ENCODE assay signal across 10 mouse cellular contexts in the genomic region with DNA sequence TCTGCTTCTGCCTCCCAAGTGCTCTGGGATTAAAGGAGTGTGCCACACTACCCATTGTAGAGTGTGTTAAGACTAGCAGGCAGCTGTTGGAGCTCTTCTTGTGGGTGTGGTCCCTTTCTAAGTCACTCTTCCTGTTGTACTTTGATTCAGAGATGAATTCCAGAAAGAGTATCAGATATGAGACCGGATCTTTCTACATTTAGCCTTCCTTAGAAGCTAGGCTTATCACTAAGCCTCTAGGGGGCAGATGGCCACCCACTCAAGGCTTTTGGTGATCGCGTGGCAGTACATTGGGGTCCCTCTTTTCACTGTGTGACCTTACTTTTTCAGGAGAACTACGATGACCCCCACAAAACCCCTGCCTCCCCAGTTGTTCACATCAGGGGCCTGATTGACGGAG. TPM values are rescaled to one million over a fixed set of nuclear protein-coding genes. Genes with fewer than 3 reads are reported as not detected.
DNase-seq lines count a peak whose midpoint lies in the region; ATAC-seq and TF ChIP-seq lines count a peak whose summit lies in the region.
"Had no signal": no experiment of that assay in that cellular context is flagged by ENCODE, and none has a peak within 500 bp of the region (broad histone marks: within the 10 kb centered on the region; RNA-seq: fewer than 3 reads in every experiment).

No protein-coding gene starts in this region.

- H3K4me2 ChIP-seq in heart, embryonic 11.5 days, result peak overlapping the region; percentile 94
- H3K4me2 ChIP-seq in embryonic facial prominence, embryonic 11.5 days (ENCODE audit: low read depth, low read length), result peak overlapping the region; percentile 76
- peak overlapping the region; percentile 77 for H3K4me2 ChIP-seq in hindbrain, postnatal 0 days (ENCODE audit: low read depth, low read length)
- H3K4me2 ChIP-seq in midbrain, embryonic 14.5 days (ENCODE audit: low read length), result peak overlapping the region; percentile 90

- 0 out of 2 replicates have a peak overlapping the region, but pooled peaks have one; percentile 25 for H3K27ac ChIP-seq in heart, embryonic 11.5 days (ENCODE audit: low read depth, low read length)
- no peak overlapping the region for H3K27ac ChIP-seq in embryonic facial prominence, embryonic 11.5 days (replicated peaks; ENCODE audit: low read depth, low read length)
- no peak overlapping the region for H3K27ac ChIP-seq in hindbrain, postnatal 0 days
- H3K27ac ChIP-seq in midbrain, embryonic 14.5 days (replicated peaks; ENCODE audit: low read depth, low read length), result no peak overlapping the region

- H3K4me1 ChIP-seq in heart, embryonic 11.5 days (ENCODE audit: control insufficient read depth, insufficient read depth, low read length), result peaks cover 42% of the 10 kb centered on the region
- peaks cover 7% of the 10 kb centered on the region for H3K4me1 ChIP-seq in embryonic facial prominence, embryonic 11.5 days (ENCODE audit: control insufficient read depth, insufficient read depth, low read length)
- peaks cover 12% of the 10 kb centered on the region for H3K4me1 ChIP-seq in hindbrain, postnatal 0 days (ENCODE audit: insufficient read depth, low read length)
- peaks cover 20% of the 10 kb centered on the region for H3K4me1 ChIP-seq in midbrain, embryonic 14.5 days (ENCODE audit: control insufficient read depth, insufficient read depth, low read length)

- 65% methylated on average over 5 of the region's 5 CpGs for WGBS in heart, embryonic 11.5 days (ENCODE audit: insufficient replicate concordance)
- 83% methylated on average over 5 of the region's 5 CpGs for WGBS in embryonic facial prominence, embryonic 11.5 days
- WGBS in hindbrain, postnatal 0 days, result 76% methylated on average over 5 of the region's 5 CpGs
- WGBS in midbrain, embryonic 14.5 days, result 87% methylated on average over 5 of the region's 5 CpGs

- no peak for ATAC-seq in heart, embryonic 11.5 days (replicated peaks; ENCODE audit: insufficient number of reproducible peaks, low FRiP score, low TSS enrichment)
- no peak for ATAC-seq in embryonic facial prominence, embryonic 11.5 days (replicated peaks; ENCODE audit: insufficient number of reproducible peaks, low FRiP score, low TSS enrichment, low read depth)
- ATAC-seq in hindbrain, postnatal 0 days, result no peak
- no peak for ATAC-seq in midbrain, embryonic 14.5 days (ENCODE audit: low FRiP score, low TSS enrichment)
- ATAC-seq: Patski had no signal

- TF ChIP-seq CTCF in hindbrain, postnatal 0 days (IDR thresholded peaks at IDR 0.05; ENCODE audit: low read depth), result peak; percentile 42; the same call in 1 of the 2 replicates

- H3K36me3 ChIP-seq in heart, embryonic 11.5 days (ENCODE audit: control insufficient read depth, insufficient read depth, low read length), result peaks cover 49% of the 10 kb centered on the region
- H3K36me3 ChIP-seq in embryonic facial prominence, embryonic 11.5 days (replicated peaks; ENCODE audit: control insufficient read depth, insufficient read depth, low read depth, low read length), result peaks cover 31% of the 10 kb centered on the region
- peaks cover 45% of the 10 kb centered on the region for H3K36me3 ChIP-seq in hindbrain, postnatal 0 days (ENCODE audit: insufficient read depth, low read length)
- peaks cover 59% of the 10 kb centered on the region for H3K36me3 ChIP-seq in midbrain, embryonic 14.5 days (ENCODE audit: control insufficient read depth, insufficient read depth, low read length)

- no peaks in the 10 kb centered on the region for H3K9me3 ChIP-seq in heart, embryonic 11.5 days (replicated peaks; ENCODE audit: control insufficient read depth, low read length)
- H3K9me3 ChIP-seq in embryonic facial prominence, embryonic 11.5 days (replicated peaks; ENCODE audit: control insufficient read depth, low read length), result no peaks in the 10 kb centered on the region
- no peaks in the 10 kb centered on the region for H3K9me3 ChIP-seq in hindbrain, postnatal 0 days (ENCODE audit: low read length)
- no peaks in the 10 kb centered on the region for H3K9me3 ChIP-seq in midbrain, embryonic 14.5 days (ENCODE audit: control insufficient read depth, low read length)

- no peak for DNase-seq in heart, adult 11 months
- no peak for DNase-seq in embryonic facial prominence, embryonic 11.5 days (ENCODE audit: low spot score)
- no peak for DNase-seq in hindbrain, postnatal 0 days (ENCODE audit: low spot score)
- no peak for DNase-seq in midbrain, embryonic 14.5 days
- DNase-seq in ovary, postnatal 10 days (ENCODE audit: low spot score), result no peak
- no peak for DNase-seq in right cerebral cortex, postnatal 10 days (ENCODE audit: low spot score in 2 of 2)
- DNase-seq in spleen, adult 18-20 months, result no peak
- DNase-seq: gastrocnemius, postnatal 10 days had no signal

- peak overlapping the region; percentile 40; the same call in 1 of the 2 replicates for H3K9ac ChIP-seq in heart, embryonic 11.5 days (ENCODE audit: low read depth, low read length)
- no peak overlapping the region for H3K9ac ChIP-seq in embryonic facial prominence, embryonic 11.5 days (replicated peaks; ENCODE audit: low read length)
- H3K9ac ChIP-seq in hindbrain, postnatal 0 days (replicated peaks; ENCODE audit: low read length), result no peak overlapping the region
- H3K9ac ChIP-seq in midbrain, embryonic 14.5 days (replicated peaks; ENCODE audit: low read length), result no peak overlapping the region

- H3K27me3 ChIP-seq in heart, embryonic 11.5 days (ENCODE audit: control insufficient read depth, insufficient read depth, low read length), result no peaks in the 10 kb centered on the region
- no peaks in the 10 kb centered on the region for H3K27me3 ChIP-seq in embryonic facial prominence, embryonic 11.5 days (ENCODE audit: control insufficient read depth, insufficient read depth, low read length)
- H3K27me3 ChIP-seq in hindbrain, postnatal 0 days (ENCODE audit: insufficient read depth, low read length), result no peaks in the 10 kb centered on the region
- H3K27me3 ChIP-seq in midbrain, embryonic 14.5 days (ENCODE audit: control insufficient read depth, insufficient read depth, low read length), result no peaks in the 10 kb centered on the region
- H3K27me3 ChIP-seq: Patski had no signal

- H3K4me3 ChIP-seq in heart, embryonic 11.5 days (ENCODE audit: low read depth, low read length), result peak overlapping the region; percentile 88
- peak overlapping the region; percentile 72; the same call in 1 of the 2 replicates for H3K4me3 ChIP-seq in embryonic facial prominence, embryonic 11.5 days (ENCODE audit: low read depth, low read length)
- no peak overlapping the region for H3K4me3 ChIP-seq in hindbrain, postnatal 0 days (ENCODE audit: low read length)
- no peak overlapping the region; the same call in 1 of the 2 replicates for H3K4me3 ChIP-seq in midbrain, embryonic 14.5 days (replicated peaks; ENCODE audit: low read depth, low read length)

RNA-seq across cellular contexts. Expression of gene Hnrnpl, which starts 4.6 kb away (rescaled TPM):
- polyA plus RNA-seq in heart, embryonic 11.5 days (2014; fragmentation: Nextera tagmentation; extraction: Ambion mirVana), result 210 and 212 TPM in 2 replicates
- 328 and 350 TPM in 2 replicates for polyA plus RNA-seq in embryonic facial prominence, embryonic 11.5 days (2014; fragmentation: Nextera tagmentation; extraction: Ambion mirVana)
- 233 and 275 TPM in 2 replicates for total RNA-seq in hindbrain, postnatal 0 days (2014; rRNA removed)
- 179 and 191 TPM in 2 replicates for polyA plus RNA-seq in hindbrain, postnatal 0 days (2015; fragmentation: Nextera tagmentation; extraction: Ambion mirVana)
- 168 and 170 TPM in 2 replicates for polyA plus RNA-seq in midbrain, embryonic 14.5 days (2014; fragmentation: Nextera tagmentation; extraction: Ambion mirVana)

RNA-seq across cellular contexts. Expression of gene Ech1, which starts 12.1 kb away (rescaled TPM):
- 139 and 149 TPM in 2 replicates for polyA plus RNA-seq in heart, embryonic 11.5 days (2014; fragmentation: Nextera tagmentation; extraction: Ambion mirVana)
- polyA plus RNA-seq in embryonic facial prominence, embryonic 11.5 days (2014; fragmentation: Nextera tagmentation; extraction: Ambion mirVana), result 103 and 106 TPM in 2 replicates
- 95.5 and 131 TPM in 2 replicates for total RNA-seq in hindbrain, postnatal 0 days (2014; rRNA removed)
- polyA plus RNA-seq in hindbrain, postnatal 0 days (2015; fragmentation: Nextera tagmentation; extraction: Ambion mirVana), result 122 and 127 TPM in 2 replicates
- polyA plus RNA-seq in midbrain, embryonic 14.5 days (2014; fragmentation: Nextera tagmentation; extraction: Ambion mirVana), result 62.4 and 78.1 TPM in 2 replicates

RNA-seq across cellular contexts. Expression of gene Lgals4, which starts 20.7 kb away (rescaled TPM):
- polyA plus RNA-seq in heart, embryonic 11.5 days (2014; fragmentation: Nextera tagmentation; extraction: Ambion mirVana), result 2.2 and 3.9 TPM in 2 replicates
- polyA plus RNA-seq in embryonic facial prominence, embryonic 11.5 days (2014; fragmentation: Nextera tagmentation; extraction: Ambion mirVana), result 1.5 and 1.9 TPM in 2 replicates
- 0.47 and 8.4 TPM in 2 replicates for total RNA-seq in hindbrain, postnatal 0 days (2014; rRNA removed)
- polyA plus RNA-seq in hindbrain, postnatal 0 days (2015; fragmentation: Nextera tagmentation; extraction: Ambion mirVana), result 5.0 and 5.8 TPM in 2 replicates
- polyA plus RNA-seq in midbrain, embryonic 14.5 days (2014; fragmentation: Nextera tagmentation; extraction: Ambion mirVana), result 1.7 and 3.3 TPM in 2 replicates

RNA-seq across cellular contexts. Expression of gene Rinl, which starts 24.2 kb away (rescaled TPM):
- 2.4 and 2.5 TPM in 2 replicates for polyA plus RNA-seq in heart, embryonic 11.5 days (2014; fragmentation: Nextera tagmentation; extraction: Ambion mirVana)
- polyA plus RNA-seq in embryonic facial prominence, embryonic 11.5 days (2014; fragmentation: Nextera tagmentation; extraction: Ambion mirVana), result 2.3 and 3.2 TPM in 2 replicates
- total RNA-seq in hindbrain, postnatal 0 days (2014; rRNA removed), result 1.2 TPM in 2 replicates
- polyA plus RNA-seq in hindbrain, postnatal 0 days (2015; fragmentation: Nextera tagmentation; extraction: Ambion mirVana), result 1.4 and 2.0 TPM in 2 replicates
- polyA plus RNA-seq in midbrain, embryonic 14.5 days (2014; fragmentation: Nextera tagmentation; extraction: Ambion mirVana), result 1.1 and 2.4 TPM in 2 replicates

RNA-seq across cellular contexts. Expression of gene Nfkbib, which starts 45.6 kb away (rescaled TPM):
- 34.7 and 38.0 TPM in 2 replicates for polyA plus RNA-seq in heart, embryonic 11.5 days (2014; fragmentation: Nextera tagmentation; extraction: Ambion mirVana)
- polyA plus RNA-seq in embryonic facial prominence, embryonic 11.5 days (2014; fragmentation: Nextera tagmentation; extraction: Ambion mirVana), result 33.4 and 41.0 TPM in 2 replicates
- 18.2 and 22.7 TPM in 2 replicates for total RNA-seq in hindbrain, postnatal 0 days (2014; rRNA removed)
- polyA plus RNA-seq in hindbrain, postnatal 0 days (2015; fragmentation: Nextera tagmentation; extraction: Ambion mirVana), result 59.7 and 67.9 TPM in 2 replicates
- polyA plus RNA-seq in midbrain, embryonic 14.5 days (2014; fragmentation: Nextera tagmentation; extraction: Ambion mirVana), result 55.9 and 66.2 TPM in 2 replicates

Comparison
In these comparisons a context has a peak if more than half of its experiments do, and no peak if none do; other contexts are left out.
1. H3K4me3 ChIP-seq: peak in heart, embryonic 11.5 days (single experiment) and embryonic facial prominence, embryonic 11.5 days (single experiment); none in hindbrain, postnatal 0 days (single experiment) and midbrain, embryonic 14.5 days (single experiment).
2. Peak in every context shown above with its lines, with median percentiles within 50 percentile points of each other: H3K4me2 ChIP-seq.